Mouse (Mus musculus) E14TG2a.4 (cell line): Measurements from ENCODE around the gene St6galnac4.

ENCODE experiments used
- CTCF ChIP-seq: conservative IDR thresholded peaks from 2 replicates; pipeline ENCODE4 v1.5.1; 2014; ENCODE audit warnings: low read length
- POU5F1 ChIP-seq: IDR thresholded peaks from 2 replicates; pipeline ENCODE4 v1.6.1; 2014; ENCODE audit warnings: low read length, borderline replicate concordance

GRCm38 (mm10) chr2:32559570-32559969 lies 27.3 kb upstream of the St6galnac4 start:
- TF ChIP-seq CTCF, result no peak
- TF ChIP-seq POU5F1, result no peak
